Mouse (Mus musculus) stomach, postnatal 0 days (tissue): ENCODE data around the gene Abca3.

Experiments used
- CTCF ChIP-seq: IDR thresholded peaks from 2 replicates; pipeline ENCODE4 v1.5.1; 2016; ENCODE audit warnings: antibody characterized with exemption, low read depth, mild to moderate bottlenecking, moderate library complexity
- EP300 ChIP-seq: optimal IDR thresholded peaks from 2 replicates; pipeline ENCODE3; 2016; ENCODE audit warnings: antibody characterized with exemption

DNA sequence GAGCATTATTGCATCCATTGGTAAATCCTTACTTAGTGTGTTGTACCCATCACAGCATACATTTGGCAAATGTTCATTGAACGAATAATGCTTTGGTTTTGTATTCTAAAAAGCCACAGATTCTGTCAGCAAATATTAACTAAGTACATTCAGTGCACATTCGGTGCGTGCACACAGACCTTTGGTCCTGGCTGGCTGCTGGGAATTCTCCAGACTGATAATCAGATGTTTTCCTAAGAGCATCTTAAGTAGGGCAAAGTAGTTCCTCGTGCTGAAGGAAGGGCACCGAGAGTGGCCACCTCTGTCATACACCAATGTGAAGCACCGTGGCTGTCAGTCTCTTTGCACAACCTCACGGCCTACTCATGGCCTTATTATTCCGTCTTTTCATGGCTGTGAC is 7.3 kb downstream of the Abca3 start:
- TF ChIP-seq CTCF: no peak
- no peak for TF ChIP-seq EP300
